Mouse (Mus musculus): Measurements from ENCODE around the gene Lpin3.
A peak's percentile ranks its signal among the peaks of the same experiment; 100 is the strongest.

Lpin3 gene

GRCm38 (mm10) chr2:160887284-160887683, 6.8 kb downstream of the Lpin3 start:
- peak; percentile 55 to 58 for DNase-seq (ENCODE audit: low spot score in 2 of 2)

DNA sequence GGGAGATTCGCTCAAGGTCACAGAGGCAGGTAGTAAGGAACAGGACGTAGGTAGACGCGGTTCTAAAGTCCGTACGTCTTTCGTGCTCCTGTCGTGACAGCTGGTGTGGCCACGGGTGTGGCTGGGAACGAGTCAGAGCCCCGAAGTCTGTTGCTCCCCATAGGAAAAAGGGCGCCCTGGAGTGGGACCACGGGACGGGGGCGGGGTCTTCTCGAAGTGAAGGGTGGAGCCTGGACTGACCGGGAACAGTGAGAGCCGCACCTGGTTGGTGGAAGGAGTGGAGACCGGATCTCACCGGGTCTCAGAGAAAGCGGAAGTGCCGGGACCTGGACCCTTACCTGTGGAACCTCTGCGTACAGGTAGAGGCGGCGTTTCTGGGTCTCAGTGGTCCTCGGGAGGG, 7.4 kb downstream of the Lpin3 start:
- no peak for DNase-seq (ENCODE audit: low spot score in 2 of 2)

GRCm38 (mm10) chr2:160891045-160891444, 10.6 kb downstream of the Lpin3 start:
- DNase-seq (ENCODE audit: low spot score in 2 of 2) = no peak

- DNase-seq (ENCODE audit: low spot score in 2 of 2) = no peak
Observed at GRCm38 (mm10) chr2:160891697-160892096, 11.2 kb downstream of the Lpin3 start.

DNA sequence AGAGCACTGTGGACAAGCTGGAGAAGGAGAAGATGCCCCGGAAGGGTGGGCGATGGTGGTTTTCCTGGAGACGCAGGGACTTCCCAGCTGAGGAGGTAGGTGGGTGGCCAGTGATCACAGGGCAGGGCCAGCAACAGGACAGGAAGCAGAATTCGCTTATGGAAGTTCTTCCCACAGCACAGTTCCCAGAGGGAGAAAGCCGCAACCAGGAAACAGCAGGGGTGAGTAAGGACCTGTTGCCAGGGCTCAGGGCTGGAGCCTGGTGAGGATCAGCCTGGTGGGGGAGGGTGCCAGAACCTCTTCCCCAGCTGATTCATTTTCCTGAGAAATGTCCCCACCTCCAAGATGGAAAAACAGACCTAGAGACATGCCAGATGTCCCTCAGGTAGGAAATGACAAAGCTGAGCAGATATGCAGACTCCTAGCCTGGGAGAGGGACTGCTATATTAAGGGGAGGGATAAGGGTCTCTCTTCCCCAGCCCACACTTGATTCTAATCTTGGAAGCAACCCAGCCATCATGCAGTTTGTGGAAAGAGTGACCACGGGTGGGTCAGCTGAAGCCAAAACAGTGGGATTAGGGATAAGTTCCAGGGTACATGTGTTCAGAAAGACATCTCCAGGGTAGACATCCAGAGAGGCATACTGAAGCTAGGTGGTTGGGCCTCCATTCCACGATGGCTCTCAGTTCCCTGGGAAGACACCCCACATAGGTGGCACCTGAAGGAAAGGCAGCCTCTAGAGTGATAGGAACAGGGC, 21.4 kb downstream of the Lpin3 start:
- DNase-seq (ENCODE audit: low spot score in 2 of 2) = no peak

DNA sequence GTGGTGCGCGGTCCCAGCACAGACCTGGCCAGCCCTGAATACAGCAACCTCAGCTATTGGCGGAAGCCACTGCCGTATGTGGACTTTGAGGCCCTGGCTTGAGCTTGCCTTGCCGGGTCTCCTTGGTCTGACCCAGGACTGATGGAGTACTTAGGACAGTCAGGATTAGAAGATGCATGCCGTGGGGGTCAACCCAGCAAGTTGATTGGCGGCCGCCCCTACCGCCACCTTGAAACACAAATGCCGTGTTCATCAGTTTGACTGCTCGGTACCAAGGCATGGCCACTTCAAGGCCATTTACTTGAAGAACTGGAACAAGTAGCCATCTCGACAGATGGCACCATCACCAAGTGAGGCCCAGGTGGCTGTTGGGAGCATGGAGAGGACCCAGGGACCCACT, 24.8 kb downstream of the Lpin3 start:
- no peak for DNase-seq (ENCODE audit: low spot score in 2 of 2)

GRCm38 (mm10) chr2:160906101-160906500, 25.6 kb downstream of the Lpin3 start:
- DNase-seq (ENCODE audit: low spot score in 2 of 2) = no peak

DNA sequence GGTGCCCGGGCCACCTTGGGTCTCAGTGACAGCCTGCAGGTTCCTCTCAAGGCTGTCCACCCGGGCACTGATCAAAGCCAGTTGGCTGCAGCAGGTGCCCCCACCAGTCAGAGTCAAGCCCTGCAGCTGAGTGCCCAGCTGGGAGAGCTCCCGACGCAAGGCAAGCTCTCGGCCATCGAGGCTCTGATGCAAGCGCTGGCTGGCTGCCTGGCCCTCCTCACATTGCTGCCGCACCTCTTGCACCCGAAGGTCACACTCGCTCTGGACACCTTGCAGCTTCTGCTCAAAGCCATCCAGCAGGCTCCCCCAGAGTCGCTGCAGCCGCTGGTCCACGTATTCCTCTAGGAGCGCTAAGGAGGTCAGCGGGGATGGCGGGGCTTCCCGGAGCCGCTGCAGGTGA, 28.1 kb downstream of the Lpin3 start:
- no peak for DNase-seq (ENCODE audit: low spot score in 2 of 2)

DNA sequence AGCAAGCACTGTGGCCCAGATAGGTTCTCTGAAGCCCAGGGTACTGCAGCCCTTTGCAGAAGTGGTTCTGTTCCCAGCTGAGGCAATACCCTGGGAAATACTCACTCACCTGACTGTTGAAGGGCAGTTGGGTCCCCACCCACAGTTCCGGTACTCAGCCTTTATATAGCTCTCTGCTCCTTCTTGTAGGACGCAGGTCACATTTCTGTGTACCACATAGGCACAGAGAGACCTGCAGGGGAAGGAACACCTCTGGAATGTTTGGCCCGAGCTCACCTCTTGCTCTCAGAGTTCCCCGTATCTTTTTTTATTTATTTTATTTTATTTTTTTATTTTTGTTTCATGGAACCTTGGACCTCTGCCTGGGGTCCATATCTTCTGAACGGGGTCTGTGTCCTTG, 30.2 kb downstream of the Lpin3 start:
- DNase-seq (ENCODE audit: low spot score in 2 of 2) = no peak

DNA sequence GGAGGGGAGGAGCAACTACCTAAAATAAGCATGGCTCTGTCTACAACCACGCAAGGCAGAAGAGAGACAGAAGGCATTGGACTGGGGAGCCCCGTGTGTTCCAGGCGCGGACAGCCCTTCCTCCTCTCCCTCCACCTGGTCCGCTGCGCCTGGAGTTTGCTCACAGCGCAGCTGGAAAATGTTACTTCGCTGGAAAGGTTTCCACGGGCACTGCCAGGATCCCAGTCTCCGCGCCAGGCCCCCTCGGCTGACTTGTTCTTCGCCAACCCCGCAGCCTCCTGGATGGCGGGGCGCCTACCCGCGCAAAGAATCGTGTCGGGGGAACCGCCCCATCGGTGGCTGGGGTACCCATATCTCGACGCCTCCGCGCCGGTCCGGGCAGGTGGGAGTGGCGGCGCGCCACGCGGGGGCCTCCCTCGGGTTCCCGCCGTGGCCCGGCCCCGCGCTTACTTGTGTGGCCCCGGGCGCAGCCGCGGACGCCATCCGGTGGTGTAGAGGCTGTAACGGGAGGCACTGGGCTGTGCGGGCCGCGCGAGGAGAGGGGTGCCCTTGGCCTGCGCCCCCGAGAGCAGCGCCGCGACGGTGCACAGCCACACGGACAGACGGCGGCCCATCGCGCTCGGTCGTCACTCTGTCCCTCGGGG, 31.2 kb downstream of the Lpin3 start:
- no peak for DNase-seq (ENCODE audit: low spot score in 2 of 2)

DNA sequence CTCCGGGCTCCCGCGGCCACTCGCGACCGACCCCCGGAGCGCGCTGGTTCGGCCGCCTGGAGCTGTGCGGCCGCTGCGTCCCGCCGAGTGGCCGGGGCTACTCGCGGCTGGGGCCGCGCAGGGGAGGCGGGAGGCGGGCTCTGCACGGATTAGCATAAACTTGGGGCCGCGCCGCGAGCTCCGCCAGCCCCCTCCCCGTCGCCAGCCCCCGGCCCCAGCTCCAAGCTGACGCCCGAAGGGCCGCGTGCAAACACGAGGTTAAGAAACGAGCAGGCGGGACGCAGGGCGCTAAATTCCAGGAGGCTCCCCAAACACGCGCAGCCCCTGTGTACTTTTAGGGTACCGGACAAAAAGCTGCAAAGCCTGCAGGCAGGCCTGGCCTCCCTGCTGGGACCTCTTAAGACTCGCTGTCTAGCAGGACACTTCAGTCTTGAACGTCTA, 31.8 kb downstream of the Lpin3 start, which contains the start of gene Emilin3:
Gene Emilin3, minus strand, starts transcription at position 98 of the 441 bp plus-strand sequence.
- DNase-seq (ENCODE audit: low spot score in 2 of 2) = no peak

GRCm38 (mm10) chr2:160914656-160915055, 34.2 kb downstream of the Lpin3 start:
- DNase-seq (ENCODE audit: low spot score in 2 of 2) = no peak

GRCm38 (mm10) chr2:160915821-160916610, 35.5 kb downstream of the Lpin3 start:
- DNase-seq (ENCODE audit: low spot score in 2 of 2) = no peak

- DNase-seq (ENCODE audit: low spot score in 2 of 2) = no peak
Observed at GRCm38 (mm10) chr2:160916714-160917113, 36.2 kb downstream of the Lpin3 start.

DNA sequence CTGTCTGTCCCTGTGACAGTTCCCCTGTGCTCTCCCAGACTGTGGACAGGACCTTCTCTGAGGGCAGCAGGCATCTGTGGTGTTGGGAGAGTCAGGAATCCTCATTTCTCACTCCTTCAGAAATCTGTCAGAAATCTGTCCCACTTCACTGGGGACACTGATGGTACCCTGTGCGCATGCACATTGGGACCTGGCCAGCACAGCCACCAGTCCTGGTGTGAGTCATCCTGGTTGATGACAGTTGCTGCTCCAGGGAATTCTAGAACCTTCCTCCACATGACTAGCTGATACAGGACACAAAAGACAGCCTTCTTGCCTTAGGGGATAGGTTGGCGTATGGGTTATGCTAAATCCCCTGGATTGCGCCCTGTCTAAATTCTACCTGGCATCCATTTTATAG, 36.8 kb downstream of the Lpin3 start:
- DNase-seq (ENCODE audit: low spot score in 2 of 2) = no peak

DNA sequence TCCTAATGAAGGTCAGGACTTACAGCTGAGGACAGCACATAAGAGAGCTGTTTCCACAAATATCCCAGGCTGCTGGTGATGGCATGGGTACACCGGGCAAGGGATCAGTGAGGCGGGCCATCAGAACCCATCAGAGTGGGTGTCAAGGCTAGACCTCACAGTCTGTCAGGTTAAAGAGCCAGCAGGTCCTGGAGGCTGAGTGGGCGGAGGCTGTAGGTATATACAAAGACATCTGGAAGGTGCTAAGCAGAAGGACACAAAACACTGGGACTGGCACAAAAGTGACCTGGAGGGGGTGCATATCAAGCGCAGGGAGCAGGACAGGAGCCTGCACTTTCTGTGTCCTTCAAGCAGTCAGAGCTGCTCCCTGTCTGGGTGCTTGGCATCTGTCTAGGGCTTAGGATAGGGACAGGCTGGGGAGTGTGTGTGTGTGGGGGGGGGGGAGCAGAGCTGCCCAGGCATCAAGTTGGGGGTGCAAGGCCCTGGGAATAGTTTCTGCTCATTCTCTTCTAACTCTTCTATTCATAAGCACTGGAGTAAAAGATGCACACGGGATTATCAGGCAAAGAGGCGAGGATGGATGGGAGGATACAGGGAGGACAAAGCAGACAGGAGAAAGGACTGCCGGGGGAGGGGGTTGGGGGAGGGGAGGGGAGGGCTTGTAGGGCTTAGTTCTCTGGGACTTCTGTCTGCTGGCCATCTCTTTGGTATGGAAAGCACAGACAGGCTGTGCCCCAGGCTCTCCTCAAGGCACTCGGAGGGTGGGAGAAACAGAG, 37.9 kb downstream of the Lpin3 start:
- no peak for DNase-seq (ENCODE audit: low spot score in 2 of 2)

DNA sequence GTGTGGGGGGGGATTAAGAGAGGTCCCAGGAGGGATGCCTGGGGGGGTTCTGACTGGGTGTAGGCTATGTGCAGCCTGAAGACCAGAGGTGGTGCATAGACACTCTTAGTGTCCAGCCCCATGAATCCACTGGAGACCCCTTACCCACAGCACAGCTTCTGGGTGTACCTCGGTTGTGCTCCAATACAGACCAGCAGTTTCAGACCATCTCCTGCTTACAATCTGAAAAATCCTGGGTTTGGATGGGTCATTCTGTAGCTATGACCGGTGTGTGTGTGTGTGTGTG, 38.4 kb downstream of the Lpin3 start:
- DNase-seq (ENCODE audit: low spot score in 2 of 2) = no peak

DNA sequence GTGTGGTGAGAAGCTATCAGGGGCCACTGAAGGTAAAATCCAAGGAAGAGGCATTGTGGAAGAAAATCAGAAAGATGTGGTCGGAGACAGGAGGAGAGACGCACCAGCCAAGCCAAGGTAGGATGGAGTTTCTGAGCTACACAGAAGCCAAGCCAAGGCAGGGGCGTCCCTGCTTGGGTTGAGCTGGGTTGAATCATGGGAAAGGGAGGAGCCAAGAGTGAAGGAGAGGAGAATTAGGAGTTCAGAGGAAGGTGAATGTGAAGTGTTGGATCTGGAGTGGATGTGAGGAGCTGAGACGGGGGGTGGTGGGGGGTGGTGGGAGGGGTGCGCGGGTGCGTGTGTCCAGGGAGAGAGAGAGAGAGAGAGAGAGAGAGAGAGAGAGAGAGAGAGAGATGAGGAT, 40.8 kb downstream of the Lpin3 start:
- no peak for DNase-seq (ENCODE audit: low spot score in 2 of 2)

GRCm38 (mm10) chr2:160925203-160925602, 44.7 kb downstream of the Lpin3 start:
- no peak for DNase-seq (ENCODE audit: low spot score in 2 of 2)

DNA sequence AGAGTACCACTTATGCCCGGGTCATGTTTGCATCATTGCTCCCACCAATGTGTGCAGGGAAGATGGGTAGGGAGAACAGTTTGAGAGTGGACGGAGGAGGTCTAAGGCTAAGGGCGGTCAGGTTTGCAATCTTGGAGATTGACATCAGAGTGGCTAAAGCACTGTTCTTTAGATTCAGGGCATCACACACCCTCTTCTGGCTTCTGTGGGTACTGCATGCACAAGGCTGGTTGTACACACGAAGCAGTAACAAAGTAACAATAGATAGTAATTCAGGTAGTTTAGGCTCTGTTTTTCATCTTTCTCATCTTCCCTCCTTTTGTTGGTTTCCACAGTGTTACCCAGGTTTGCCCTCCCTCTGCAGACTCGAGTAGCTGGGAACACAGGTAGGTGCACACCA, 50.9 kb downstream of the Lpin3 start:
- no peak for DNase-seq (ENCODE audit: low spot score in 2 of 2)

DNA sequence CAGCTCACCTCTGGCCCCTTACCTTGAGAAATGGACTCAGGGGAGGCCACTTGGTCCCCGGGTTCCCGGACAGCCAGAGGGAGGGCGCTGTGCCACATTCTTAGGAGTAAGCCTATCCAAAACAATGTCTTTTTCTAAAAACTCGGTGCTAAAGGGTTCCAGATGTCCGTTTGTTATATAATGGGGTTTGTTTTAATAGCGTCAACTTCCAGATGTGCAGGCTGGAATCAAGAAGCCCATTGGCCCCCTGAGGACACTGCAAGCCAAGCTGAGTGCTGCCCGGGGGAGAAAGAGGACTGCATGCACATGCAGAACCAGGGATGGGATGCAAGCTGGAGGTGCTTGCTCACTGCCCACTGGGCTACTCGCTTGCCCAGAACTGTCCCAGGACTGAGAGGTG, 51.9 kb downstream of the Lpin3 start:
- DNase-seq (ENCODE audit: low spot score in 2 of 2) = no peak

DNA sequence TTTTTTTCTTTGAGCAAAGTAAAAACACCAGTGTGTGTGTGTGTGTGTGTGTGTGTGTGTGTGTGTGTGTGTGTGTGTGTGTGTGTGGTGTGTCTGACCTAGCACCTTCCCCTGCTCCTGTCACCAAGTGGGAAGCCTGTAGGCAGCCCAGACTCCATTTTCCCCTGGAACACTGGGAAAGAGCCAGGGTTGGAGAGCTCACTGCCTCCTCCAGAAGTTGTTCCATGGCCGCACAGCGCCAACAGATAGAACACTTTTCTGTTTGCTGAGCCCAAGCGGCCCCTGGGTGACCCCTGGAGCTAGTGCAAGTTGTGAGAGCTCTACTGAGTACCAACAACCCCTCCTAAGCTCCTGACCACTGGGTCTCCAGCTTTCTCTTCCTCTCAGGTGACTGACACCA, 52.5 kb downstream of the Lpin3 start:
- no peak for DNase-seq (ENCODE audit: low spot score in 2 of 2)

All from spleen, postnatal 36 days (tissue).